Mouse (Mus musculus): ENCODE measurements around the gene Auh.
A peak's percentile ranks its signal among the peaks of the same experiment; 100 is the strongest.

The Auh gene

GRCm38 (mm10) chr13:52929209-52930171, at the start of gene Auh:
Gene Auh (minus strand): TSS chr13:52929681.
- peak; percentile 93 for ATAC-seq (ENCODE audit: insufficient number of reproducible peaks, low FRiP score, low TSS enrichment)

- ATAC-seq (ENCODE audit: insufficient number of reproducible peaks, low FRiP score, low TSS enrichment) = no peak
These were observed 49.0 kb upstream of the Auh start for GRCm38 (mm10) chr13:52978321-52978981.

DNA sequence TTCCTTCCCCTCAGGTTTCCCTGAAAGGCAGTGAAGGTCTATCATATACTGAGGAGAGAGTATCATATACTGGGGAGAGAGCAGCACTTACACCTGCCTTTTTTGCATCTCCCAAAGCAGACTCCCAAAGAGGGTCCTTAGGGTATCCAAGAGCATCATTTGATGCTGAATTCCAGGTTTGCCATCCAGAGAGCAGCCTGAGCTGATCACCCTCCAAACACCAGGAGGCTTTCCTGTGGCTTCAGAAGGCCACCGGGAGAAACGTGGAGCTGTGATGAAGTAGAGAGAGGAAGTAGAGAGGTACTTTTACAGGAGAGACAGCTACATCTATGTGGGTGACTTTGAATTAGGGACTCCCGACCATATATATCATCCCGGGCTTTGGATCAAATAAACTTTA, 48.3 kb upstream of the Auh start:
- no peak for ATAC-seq (ENCODE audit: insufficient number of reproducible peaks, low FRiP score, low TSS enrichment)

- no peak for ATAC-seq (ENCODE audit: insufficient number of reproducible peaks, low FRiP score, low TSS enrichment)
These were observed 47.7 kb upstream of the Auh start for GRCm38 (mm10) chr13:52977221-52977609.

DNA sequence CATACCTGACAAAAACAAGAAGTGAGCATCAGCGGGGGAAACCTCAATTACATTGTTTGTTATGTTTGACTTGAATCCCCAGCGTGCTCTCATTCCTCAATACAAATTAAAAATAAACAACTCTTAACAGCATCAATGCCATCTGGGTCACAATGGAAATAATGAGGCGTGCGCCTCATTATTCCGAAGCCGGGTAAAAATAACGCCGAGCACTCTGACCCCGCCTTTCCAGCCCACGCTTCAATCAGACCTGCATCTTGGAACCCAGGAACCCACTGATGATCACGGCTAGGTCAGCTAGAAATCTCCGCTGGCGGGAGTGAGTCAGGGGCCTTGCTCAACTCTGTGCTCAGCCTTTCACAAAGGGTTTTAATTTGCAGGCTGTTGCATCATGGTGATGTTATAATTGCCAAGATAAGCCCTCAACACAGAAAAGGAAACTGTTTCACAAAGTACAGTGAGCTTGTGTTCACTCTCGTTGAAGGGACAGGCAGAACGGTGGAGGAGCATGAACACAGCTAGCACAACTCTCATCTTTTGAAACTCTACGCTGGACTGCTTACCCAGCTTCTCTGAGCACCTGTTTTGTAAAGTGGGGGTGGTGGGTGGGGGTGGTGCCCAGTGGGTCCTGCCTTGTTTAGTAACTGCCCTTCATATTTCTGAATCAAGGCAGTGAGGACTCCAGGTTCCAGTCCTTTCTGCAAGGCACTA, 47.2 kb upstream of the Auh start:
- ATAC-seq (ENCODE audit: insufficient number of reproducible peaks, low FRiP score, low TSS enrichment) = no peak

GRCm38 (mm10) chr13:52976130-52976509, 46.6 kb upstream of the Auh start:
- no peak for ATAC-seq (ENCODE audit: insufficient number of reproducible peaks, low FRiP score, low TSS enrichment)

- ATAC-seq (ENCODE audit: insufficient number of reproducible peaks, low FRiP score, low TSS enrichment) = no peak
These were observed 45.2 kb upstream of the Auh start for GRCm38 (mm10) chr13:52974676-52975075.

DNA sequence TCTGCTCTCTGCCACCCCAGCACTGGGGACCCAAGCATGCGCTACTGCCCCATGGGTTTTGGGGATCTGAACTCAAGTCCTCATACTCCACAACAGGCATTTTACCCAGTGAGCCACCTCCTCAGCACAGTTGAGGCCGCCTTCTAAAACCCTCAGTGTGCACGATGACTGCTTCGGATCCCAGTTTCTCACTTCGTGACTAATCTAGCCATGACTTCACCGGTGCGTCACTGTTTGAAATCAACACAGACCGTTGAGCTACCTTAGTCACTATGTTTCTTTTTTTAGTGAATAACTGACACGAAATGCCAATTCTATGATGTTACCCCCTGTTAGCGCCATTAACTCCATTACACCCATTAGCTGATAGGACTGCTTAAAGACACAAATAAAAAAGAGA, 43.9 kb upstream of the Auh start:
- no peak for ATAC-seq (ENCODE audit: insufficient number of reproducible peaks, low FRiP score, low TSS enrichment)

GRCm38 (mm10) chr13:52972626-52973025, 43.1 kb upstream of the Auh start:
- ATAC-seq (ENCODE audit: insufficient number of reproducible peaks, low FRiP score, low TSS enrichment) = no peak

DNA sequence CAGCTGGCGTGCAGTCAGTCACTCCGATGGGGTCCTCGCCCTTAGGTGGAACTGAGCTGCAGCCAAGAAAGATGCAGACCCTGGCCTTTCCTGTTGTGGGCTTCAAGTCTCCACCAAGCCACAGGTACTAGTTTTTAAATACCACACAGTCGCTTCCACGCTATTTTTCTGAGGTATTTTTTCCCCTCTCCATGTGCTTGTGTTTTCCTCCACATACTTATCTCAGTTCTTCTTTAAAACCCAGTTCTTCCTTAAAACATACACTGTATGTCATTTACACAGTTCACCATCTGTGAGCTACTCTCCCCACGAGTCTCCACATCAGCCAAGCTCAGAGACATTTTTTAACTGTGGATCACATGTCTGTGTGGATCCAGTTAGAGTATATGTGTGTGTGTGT, 41.4 kb upstream of the Auh start:
- no peak for ATAC-seq (ENCODE audit: insufficient number of reproducible peaks, low FRiP score, low TSS enrichment)

DNA sequence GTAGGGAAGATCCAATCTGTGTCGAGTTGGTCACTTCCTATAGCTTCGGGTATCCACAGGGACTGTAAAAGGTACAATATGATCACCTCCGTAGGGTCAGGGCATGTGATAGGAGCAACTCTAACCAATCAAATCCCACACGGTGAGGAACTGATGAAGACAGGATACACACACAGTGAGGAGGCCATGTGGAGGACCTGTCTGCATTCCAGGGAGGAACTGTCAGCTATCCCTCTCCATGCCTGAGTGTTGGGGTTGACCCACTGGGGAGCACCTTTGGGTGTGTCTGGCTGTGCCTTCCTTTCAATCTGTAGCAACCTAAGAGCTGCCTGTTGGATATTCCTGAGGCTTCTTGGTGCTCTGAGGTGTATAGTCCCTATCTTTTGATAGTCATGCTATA, 33.4 kb upstream of the Auh start:
- no peak for ATAC-seq (ENCODE audit: insufficient number of reproducible peaks, low FRiP score, low TSS enrichment)

DNA sequence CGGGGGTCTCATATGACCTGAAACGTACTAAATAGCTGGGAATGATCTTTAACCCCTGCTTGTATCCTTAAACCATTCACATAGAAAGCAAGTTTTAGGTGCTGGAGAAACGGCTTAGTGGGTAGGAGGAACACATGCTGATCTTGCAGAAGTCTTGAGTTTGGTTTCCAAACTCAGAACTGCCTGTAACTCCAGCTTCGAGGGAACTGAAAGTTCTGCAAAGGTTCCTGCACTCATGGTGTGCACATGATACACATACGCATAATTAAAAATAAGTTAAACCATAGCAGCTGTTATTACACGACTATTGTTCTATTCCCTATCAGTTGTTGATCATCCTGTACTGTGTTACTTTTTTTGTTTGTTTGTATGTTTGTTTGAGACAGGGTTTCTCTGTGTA, 32.9 kb upstream of the Auh start:
- ATAC-seq (ENCODE audit: insufficient number of reproducible peaks, low FRiP score, low TSS enrichment) = no peak

DNA sequence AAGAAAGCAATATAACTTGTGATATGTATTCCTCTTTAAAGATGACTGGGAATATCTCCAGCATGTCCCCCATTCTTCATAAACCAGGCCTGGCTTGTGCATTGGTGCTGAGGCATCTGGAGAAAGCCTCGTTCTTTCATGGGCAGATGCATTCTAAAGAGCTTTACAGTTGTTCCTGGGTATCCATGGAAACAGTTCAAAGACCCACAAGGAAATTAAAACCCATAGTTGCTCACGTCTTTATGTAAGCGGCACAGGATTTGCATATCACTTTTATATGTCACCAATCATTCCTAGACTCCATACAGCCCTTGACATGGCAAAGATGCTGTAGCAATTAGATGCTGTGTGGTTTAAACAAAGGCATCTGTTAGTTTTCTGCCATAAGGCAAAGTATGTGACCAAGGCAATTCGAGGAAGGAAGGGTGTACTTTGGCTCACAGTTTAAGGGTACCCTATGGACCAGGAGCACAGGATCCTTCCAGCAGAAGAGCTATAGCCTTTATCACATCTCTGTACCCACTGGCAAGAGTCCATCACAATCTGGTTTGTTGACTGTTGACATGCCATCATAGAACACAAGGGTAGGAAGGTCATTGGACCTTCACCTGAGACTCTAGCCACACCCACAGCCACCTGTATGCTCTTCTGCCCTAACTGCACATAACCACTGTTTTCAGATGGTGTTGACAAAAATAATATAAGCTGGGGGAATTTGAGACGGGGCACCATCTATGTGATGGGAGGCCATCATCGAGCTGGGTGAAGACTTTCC, 24.5 kb upstream of the Auh start:
- no peak for ATAC-seq (ENCODE audit: insufficient number of reproducible peaks, low FRiP score, low TSS enrichment)

GRCm38 (mm10) chr13:52949211-52949610, 19.7 kb upstream of the Auh start:
- no peak for ATAC-seq (ENCODE audit: insufficient number of reproducible peaks, low FRiP score, low TSS enrichment)

DNA sequence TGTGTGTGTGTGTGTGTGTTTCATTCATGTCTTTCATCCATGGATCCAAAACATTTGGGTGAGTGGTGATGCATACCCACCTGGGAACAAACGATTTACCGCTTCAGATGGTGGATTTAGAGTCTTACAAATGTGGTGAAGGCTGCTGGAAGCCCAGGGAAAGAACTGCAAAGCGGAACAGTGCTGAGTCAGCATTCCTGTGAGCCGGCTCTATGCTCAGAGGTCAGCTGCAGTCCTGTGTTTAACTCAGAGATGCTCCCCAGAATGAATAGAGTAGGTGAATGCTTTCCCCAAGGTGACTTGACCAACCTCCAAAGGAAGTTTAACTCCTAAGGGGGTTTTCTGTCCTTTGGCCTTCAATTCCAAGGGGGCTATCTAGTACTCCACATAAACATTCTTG, 18.1 kb upstream of the Auh start:
- no peak for ATAC-seq (ENCODE audit: insufficient number of reproducible peaks, low FRiP score, low TSS enrichment)

GRCm38 (mm10) chr13:52945769-52946168, 16.3 kb upstream of the Auh start:
- no peak for ATAC-seq (ENCODE audit: insufficient number of reproducible peaks, low FRiP score, low TSS enrichment)

DNA sequence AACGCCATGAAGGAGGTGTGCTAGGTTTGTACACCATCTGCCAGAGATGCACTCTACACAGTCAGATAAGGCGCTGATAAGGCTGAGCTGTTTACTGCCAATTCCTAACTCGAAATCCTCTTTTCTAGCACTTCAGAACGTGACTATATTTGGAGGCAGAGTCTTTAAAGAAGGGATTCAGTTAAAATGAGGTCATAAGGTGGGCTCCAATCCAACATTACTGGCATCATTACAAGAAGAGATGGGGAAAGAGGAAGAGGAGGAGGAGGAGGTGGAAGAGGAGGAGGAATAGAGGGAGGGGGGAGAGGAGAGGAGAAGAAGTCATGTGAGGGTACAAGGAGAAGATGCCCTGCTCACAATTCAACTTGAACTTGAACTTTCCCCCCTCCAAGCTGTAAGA, 14.6 kb upstream of the Auh start:
- ATAC-seq (ENCODE audit: insufficient number of reproducible peaks, low FRiP score, low TSS enrichment) = no peak

DNA sequence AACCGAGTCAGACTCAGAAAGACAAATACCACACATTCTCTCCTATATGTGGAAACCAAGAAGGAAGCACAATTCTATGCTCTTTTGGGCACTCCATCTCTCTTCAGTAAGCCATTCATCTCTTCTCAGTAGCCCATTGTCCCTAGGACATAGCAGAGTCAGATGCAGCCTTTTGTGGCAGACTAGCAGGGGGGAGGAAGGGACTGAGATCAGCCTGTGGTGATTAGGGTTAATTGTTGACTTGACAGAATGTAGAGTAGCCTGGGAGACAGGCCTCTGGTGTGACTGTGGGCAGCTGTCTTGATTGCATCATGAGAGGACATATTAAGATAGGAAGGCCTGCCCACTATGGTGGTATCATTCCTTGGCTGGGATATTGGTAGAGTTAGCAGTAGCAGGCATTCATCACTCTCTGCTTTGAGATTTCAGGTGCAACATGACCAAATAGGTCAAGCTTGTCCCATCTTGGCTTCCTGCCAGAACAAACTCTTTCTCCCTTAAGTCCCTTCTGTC, 13.5 kb upstream of the Auh start:
- no peak for ATAC-seq (ENCODE audit: insufficient number of reproducible peaks, low FRiP score, low TSS enrichment)

- ATAC-seq (ENCODE audit: insufficient number of reproducible peaks, low FRiP score, low TSS enrichment) = no peak; the same call in 1 of the 2 replicates
These were observed 11.5 kb upstream of the Auh start for GRCm38 (mm10) chr13:52940956-52941355.

DNA sequence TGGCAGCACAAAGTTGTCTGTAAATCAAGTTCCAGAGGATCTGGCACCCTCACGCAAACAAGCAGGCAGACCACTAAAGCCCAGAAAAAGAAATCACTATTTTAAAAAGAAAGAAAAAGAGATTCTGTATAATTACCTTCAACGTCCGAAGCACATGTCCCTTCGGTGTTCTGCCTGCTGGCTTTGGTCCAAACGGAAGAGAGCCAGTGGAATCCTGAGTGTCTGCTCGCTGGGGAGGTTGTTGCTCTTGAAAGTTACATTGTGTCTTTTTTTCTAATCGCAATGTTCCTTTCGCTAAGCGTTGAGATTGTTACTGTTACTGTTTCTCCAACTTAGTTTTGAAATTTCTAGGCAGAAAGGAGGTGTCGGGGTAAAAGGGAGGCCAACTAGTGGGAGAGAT, 1.1 kb upstream of the Auh start:
- no peak for ATAC-seq (ENCODE audit: insufficient number of reproducible peaks, low FRiP score, low TSS enrichment)

All from cerebellum, adult (tissue).